Mouse (Mus musculus) G1E (cell line): ENCODE results near the gene Max. TPM values are rescaled to one million over a fixed set of nuclear protein-coding genes. Genes with fewer than 3 reads are reported as not detected.

Experiments used
- ATAC-seq: 2 replicates; pipeline ENCODE4 v1.8.0; 2016; ENCODE audit warnings: mild to moderate bottlenecking; ENCODE audit not compliant: insufficient number of reproducible peaks, poor library complexity, low FRiP score, severe bottlenecking; ENCODE audit errors: extremely low read depth
- DNase-seq: peaks from one replicate; pipeline ENCODE4 v3.0.0; 2012; ENCODE audit warnings: low spot score
- H3K27me3 ChIP-seq: 2 replicates; pipeline ENCODE4 v1.6.1; 2012; ENCODE audit warnings: mild to moderate bottlenecking, low read length, inconsistent platforms; ENCODE audit not compliant: insufficient read depth
- H3K36me3 ChIP-seq: replicated peaks from 2 replicates; pipeline ENCODE3; 2012; ENCODE audit warnings: mild to moderate bottlenecking, inconsistent platforms
- H3K4me1 ChIP-seq: 2 replicates; pipeline ENCODE4 v1.6.1; 2012; ENCODE audit warnings: low read depth, low read length, inconsistent platforms, mixed read lengths; ENCODE audit not compliant: insufficient read depth
- H3K4me3 ChIP-seq: 2 replicates; pipeline ENCODE4 v1.5.1; 2012; ENCODE audit warnings: low read depth, mild to moderate bottlenecking, inconsistent platforms, low read length, moderate library complexity, mixed read lengths
- H3K9me3 ChIP-seq: replicated peaks from 2 replicates; pipeline ENCODE4 v1.6.1; 2012; ENCODE audit warnings: inconsistent platforms
- CTCF ChIP-seq: IDR thresholded peaks from 2 replicates; pipeline ENCODE4 v1.5.1; 2012; ENCODE audit warnings: low read depth, low read length, inconsistent platforms, mixed read lengths
- GATA1 ChIP-seq: IDR thresholded peaks from 2 replicates; pipeline ENCODE4 v1.6.1; 2012; ENCODE audit warnings: borderline replicate concordance, low read length, inconsistent platforms, mixed read lengths
- GATA2 ChIP-seq: IDR thresholded peaks from 2 replicates; pipeline ENCODE4 v1.6.1; 2012; ENCODE audit warnings: low read depth, low read length, inconsistent platforms, borderline replicate concordance
- POLR2AphosphoS5 ChIP-seq: IDR thresholded peaks from 2 replicates; pipeline ENCODE4 v1.6.1; 2012; ENCODE audit warnings: low read depth, low read length, inconsistent platforms; ENCODE audit not compliant: insufficient replicate concordance
- TAL1 ChIP-seq: conservative IDR thresholded peaks from 2 replicates; pipeline ENCODE4 v1.6.1; 2012; ENCODE audit warnings: low read depth, low read length, inconsistent platforms, mixed read lengths
- polyA plus RNA-seq: library from polyadenylated mRNA; stranded (reverse); fragments of >175 nt; gene quantifications from 2 replicates; pipeline ENCODE4 v1.2.3, GENCODE M21; 2012
- total RNA-seq, 2 experiments: library from RNA; stranded (forward) in 1 of 2; stranded (reverse) in 1 of 2; fragments of 200-1000 nt in 1 of 2; fragments of >200 nt in 1 of 2; fragmentation: Nextera tagmentation in 1 of 2; gene quantifications; 2 replicates each; pipeline ENCODE4 v1.2.3; 2014 to 2017

The Max gene
- total and polyA plus RNA-seq, 3 experiments, result 136 to 252 (median 144) TPM

DNA sequence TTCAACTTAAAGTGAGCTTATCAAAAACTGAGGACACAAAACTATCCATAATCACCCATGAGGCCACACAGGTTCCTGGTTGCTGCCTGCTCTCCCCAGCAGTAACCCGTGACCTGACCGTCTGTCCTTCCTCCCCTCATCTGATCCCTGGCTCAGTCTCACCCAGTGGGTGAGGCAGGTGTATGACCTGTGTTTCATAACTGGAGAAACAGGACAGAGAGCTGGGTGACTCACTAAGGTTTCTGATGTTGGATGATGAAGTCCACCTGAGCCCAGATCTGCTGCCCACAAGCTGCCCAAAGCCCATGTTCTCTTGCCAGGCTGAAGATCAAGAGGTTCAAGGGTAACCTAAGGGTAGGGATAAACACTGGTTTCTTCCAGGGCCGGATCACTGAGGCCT lies 35.0 kb downstream of the Max start:
- no peaks in the 10 kb centered on the region for H3K9me3 ChIP-seq
- H3K4me3 ChIP-seq, result no peak overlapping the region
- TF ChIP-seq CTCF (no peak), GATA1 (no peak), POLR2AphosphoS5 (no peak), GATA2 (no peak), TAL1 (no peak)
- peaks cover 10% of the 10 kb centered on the region for H3K4me1 ChIP-seq
- DNase-seq, result no peak
- ATAC-seq, result no peak
- peaks cover 8% of the 10 kb centered on the region for H3K36me3 ChIP-seq
- H3K27me3 ChIP-seq, result peaks cover 7% of the 10 kb centered on the region

DNA sequence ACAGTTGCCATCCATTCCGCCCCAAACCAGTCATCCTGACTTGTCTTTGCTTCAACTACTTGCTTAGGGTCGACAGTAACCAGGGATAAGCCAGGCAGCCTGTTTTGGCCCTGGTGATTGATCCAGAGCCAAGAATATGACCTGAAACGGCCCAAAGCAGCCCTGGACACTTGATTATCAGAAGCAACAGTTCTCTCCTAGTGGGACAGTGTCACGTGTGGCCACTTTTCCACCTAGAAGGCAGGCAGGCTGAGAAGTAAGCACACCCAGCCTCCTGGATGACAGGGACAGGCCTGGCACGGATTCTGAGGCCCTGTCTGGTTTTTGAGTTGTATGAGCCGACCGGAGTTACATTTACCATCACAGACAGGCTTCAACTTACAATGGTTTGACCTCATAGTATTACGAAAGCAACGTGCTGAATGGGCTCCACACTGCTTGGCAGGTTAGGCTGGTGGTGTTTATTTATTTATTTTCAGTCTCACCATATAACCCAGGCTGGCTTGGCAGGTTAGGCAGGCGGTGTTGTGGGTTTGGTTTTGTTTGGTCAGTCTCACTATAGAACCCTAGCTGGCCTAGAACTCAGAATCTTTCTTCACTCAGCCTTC lies 35.6 kb downstream of the Max start:
- ATAC-seq, result no peak
- H3K36me3 ChIP-seq, result peaks cover 9% of the 10 kb centered on the region

DNA sequence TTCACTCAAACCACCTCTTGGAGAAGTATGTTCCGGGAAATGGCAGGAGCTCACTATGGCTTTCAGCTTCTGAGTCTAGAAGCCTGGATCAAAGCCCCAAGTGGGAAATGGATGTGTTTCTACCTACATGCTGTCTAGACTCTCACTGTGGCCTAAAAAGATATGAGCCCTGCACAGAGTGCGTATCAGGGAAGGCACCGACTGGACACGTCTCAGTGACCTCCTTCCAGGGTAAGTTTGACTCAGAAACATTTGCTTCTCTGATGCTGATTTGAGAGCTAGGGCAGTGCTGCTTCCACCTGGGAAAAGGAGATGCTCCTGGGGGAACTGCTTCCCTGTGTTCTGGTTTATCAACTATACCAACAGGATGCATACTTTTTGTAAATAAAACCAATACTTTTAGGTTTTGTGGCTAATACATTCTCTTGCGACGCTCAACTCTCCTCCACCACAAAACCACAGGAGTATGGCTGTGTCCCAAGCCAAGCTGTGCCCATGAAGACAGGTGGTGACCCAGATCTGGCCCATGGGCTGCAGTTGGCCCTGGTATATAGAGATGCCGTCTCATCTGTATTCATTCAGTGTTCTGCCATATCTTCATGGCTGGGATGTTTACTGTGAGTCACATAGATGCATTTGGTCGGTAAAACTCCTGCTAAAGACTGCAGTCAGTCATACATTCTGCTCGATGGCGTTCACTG lies 36.9 kb downstream of the Max start:
- Histone ChIP-seq H3K27me3 (peaks cover 7% of the 10 kb centered on the region), H3K4me3 (no peak overlapping the region), H3K4me1 (peaks cover 5% of the 10 kb centered on the region), H3K36me3 (peaks cover 18% of the 10 kb centered on the region), H3K9me3 (no peaks in the 10 kb centered on the region)
- no peak for DNase-seq
- ATAC-seq, result no peak
- TF ChIP-seq CTCF (no peak), POLR2AphosphoS5 (no peak), TAL1 (no peak), GATA2 (no peak), GATA1 (no peak)

More for the DNA sequence above, 35.6 kb downstream of the Max start:
- H3K4me3 ChIP-seq, result no peak overlapping the region
- peaks cover 10% of the 10 kb centered on the region for H3K4me1 ChIP-seq
- DNase-seq, result no peak
- TF ChIP-seq CTCF, result no peak
- no peak for TF ChIP-seq GATA1
- no peak for TF ChIP-seq GATA2
- no peak for TF ChIP-seq POLR2AphosphoS5
- TF ChIP-seq TAL1, result no peak
- peaks cover 7% of the 10 kb centered on the region for H3K27me3 ChIP-seq
- H3K9me3 ChIP-seq, result no peaks in the 10 kb centered on the region

DNA sequence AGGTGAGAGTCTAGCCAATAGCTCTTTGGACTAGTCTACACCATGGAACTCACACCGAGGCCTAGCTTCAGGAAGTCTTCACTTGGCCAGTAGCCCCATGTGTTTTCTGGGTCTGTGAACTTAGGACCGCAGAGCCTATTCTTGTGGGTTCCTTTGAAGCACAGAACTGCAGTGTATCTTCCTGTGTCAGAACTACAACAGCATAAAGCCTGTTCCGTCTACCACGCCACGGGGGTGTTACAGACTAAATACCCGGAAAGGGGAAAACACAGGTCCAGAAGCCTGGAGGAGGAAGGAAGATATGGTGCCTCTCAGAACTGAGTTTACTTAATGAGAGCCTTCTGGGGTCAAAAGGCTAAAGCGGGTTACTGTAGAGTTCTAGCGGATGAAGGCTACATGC lies 38.9 kb downstream of the Max start:
- Histone ChIP-seq H3K36me3 (peaks cover 28% of the 10 kb centered on the region), H3K4me1 (peaks cover 3% of the 10 kb centered on the region), H3K9me3 (no peaks in the 10 kb centered on the region), H3K27me3 (peaks cover 4% of the 10 kb centered on the region), H3K4me3 (no peak overlapping the region)
- DNase-seq, result no peak
- ATAC-seq, result no peak
- TF ChIP-seq GATA1 (no peak), CTCF (no peak), GATA2 (no peak), TAL1 (no peak), POLR2AphosphoS5 (no peak)

DNA sequence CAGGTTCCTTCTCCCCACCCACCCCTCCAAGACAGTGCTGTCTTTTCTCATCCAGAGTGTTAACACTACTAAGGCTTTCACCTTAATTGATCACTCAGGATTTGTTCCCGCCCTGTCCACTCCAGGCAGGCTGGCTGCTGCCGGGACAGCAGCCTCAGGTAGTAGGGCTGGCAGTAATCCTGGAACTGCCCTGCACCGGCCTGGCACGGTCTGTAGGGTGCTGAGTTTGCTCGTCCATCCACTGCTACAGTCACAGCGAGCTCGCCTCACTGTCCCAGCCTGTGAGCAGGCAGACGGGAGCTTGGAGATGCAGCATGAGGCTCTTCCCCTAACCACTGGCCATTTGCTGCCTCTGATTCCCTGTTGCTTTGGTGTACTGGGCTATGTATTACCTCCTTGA lies 41.0 kb downstream of the Max start:
- DNase-seq (no peak), ATAC-seq (no peak)
- Histone ChIP-seq H3K9me3 (no peaks in the 10 kb centered on the region), H3K4me1 (peaks cover 9% of the 10 kb centered on the region), H3K36me3 (peaks cover 47% of the 10 kb centered on the region), H3K27me3 (no peaks in the 10 kb centered on the region), H3K4me3 (no peak overlapping the region)
- no peak for TF ChIP-seq GATA2
- TF ChIP-seq TAL1, result no peak
- TF ChIP-seq POLR2AphosphoS5, result no peak
- no peak for TF ChIP-seq GATA1
- TF ChIP-seq CTCF, result no peak

DNA sequence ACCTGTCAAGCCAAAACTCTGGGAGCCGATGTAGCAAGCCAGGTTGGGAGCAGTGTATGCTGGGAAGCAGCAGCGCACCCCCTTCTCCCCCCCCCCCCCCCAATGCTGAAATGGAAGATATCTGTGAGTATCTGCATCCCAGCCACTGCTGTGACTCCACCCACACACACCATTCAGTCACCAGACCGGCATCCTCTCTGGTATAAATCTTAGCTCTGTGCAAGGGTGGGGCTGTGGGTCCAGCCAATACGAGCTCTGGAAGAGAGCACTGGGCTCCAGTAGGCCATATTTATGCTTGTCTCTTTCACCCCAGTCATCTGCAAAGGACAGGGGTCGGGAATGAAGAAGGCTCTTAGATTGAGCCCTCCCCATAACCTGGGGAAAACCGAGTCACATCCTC lies 41.6 kb downstream of the Max start:
- H3K27me3 ChIP-seq, result no peaks in the 10 kb centered on the region
- no peaks in the 10 kb centered on the region for H3K9me3 ChIP-seq
- ATAC-seq (no peak), DNase-seq (no peak)
- H3K36me3 ChIP-seq, result peaks cover 50% of the 10 kb centered on the region
- peaks cover 9% of the 10 kb centered on the region for H3K4me1 ChIP-seq
- no peak overlapping the region for H3K4me3 ChIP-seq
- TF ChIP-seq TAL1 (no peak), GATA1 (no peak), GATA2 (no peak), CTCF (no peak), POLR2AphosphoS5 (no peak)
